ENCODE assay signal across 10 mouse cellular contexts in the genomic region with DNA sequence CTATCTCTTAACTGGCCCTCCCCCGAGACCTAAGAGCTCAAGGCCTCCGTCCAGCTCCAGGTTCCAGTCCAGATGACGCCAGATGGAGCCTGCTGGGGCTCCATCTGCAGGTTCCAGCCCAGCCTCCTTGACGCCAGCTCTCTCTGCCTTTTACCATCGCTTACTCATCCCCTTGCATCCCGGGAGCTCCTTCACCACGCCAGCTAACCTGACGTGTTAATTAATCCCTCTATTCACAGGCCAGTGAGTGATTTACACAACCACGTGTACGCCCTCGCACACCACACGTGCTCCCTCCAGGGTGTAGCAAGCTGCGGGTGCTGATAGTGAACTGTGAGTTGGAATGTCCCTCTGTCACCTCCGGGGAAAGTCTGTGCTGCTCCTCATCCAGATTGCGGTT.
DNase-seq lines count a peak whose midpoint lies in the region; ATAC-seq and TF ChIP-seq lines count a peak whose summit lies in the region.
"Had no signal": no experiment of that assay in that cellular context is flagged by ENCODE, and none has a peak within 500 bp of the region (broad histone marks: within the 10 kb centered on the region; RNA-seq: fewer than 3 reads in every experiment).

No protein-coding gene starts in this region.

- no peak overlapping the region; the same call in 1 of the 2 replicates for H3K9ac ChIP-seq in kidney, embryonic 14.5 days (ENCODE audit: low read depth, low read length)
- H3K9ac ChIP-seq in hindbrain, postnatal 0 days (replicated peaks; ENCODE audit: low read length): no peak overlapping the region
- no peak overlapping the region for H3K9ac ChIP-seq in neural tube, embryonic 15.5 days (replicated peaks)
- H3K9ac ChIP-seq: midbrain, embryonic 15.5 days had no signal

- no peaks in the 10 kb centered on the region for H3K36me3 ChIP-seq in kidney, embryonic 14.5 days (ENCODE audit: control insufficient read depth, insufficient read depth, low read length)
- no peaks in the 10 kb centered on the region for H3K36me3 ChIP-seq in hindbrain, postnatal 0 days (ENCODE audit: insufficient read depth, low read length)
- no peaks in the 10 kb centered on the region for H3K36me3 ChIP-seq in neural tube, embryonic 15.5 days
- H3K36me3 ChIP-seq: G1E; midbrain, embryonic 15.5 days had no signal

- no peaks in the 10 kb centered on the region for H3K9me3 ChIP-seq in kidney, embryonic 14.5 days (ENCODE audit: control insufficient read depth, low read length)
- H3K9me3 ChIP-seq in hindbrain, postnatal 0 days (ENCODE audit: low read length): no peaks in the 10 kb centered on the region
- no peaks in the 10 kb centered on the region for H3K9me3 ChIP-seq in neural tube, embryonic 15.5 days (replicated peaks)
- H3K9me3 ChIP-seq: G1E; midbrain, embryonic 15.5 days had no signal

- no peak overlapping the region for H3K4me2 ChIP-seq in kidney, embryonic 14.5 days (replicated peaks; ENCODE audit: low read depth, low read length)
- H3K4me2 ChIP-seq in hindbrain, postnatal 0 days (ENCODE audit: low read depth, low read length): no peak overlapping the region
- no peak overlapping the region for H3K4me2 ChIP-seq in neural tube, embryonic 15.5 days
- H3K4me2 ChIP-seq: midbrain, embryonic 15.5 days had no signal

- WGBS in kidney, embryonic 14.5 days: 31% methylated on average over 15 of the region's 15 CpGs
- 8% methylated on average over 15 of the region's 15 CpGs for WGBS in cerebellum, adult 2 months
- 35% methylated on average over 15 of the region's 15 CpGs for WGBS in hindbrain, postnatal 0 days
- WGBS in olfactory bulb, adult 2 months: 21% methylated on average over 15 of the region's 15 CpGs
- 35% methylated on average over 15 of the region's 15 CpGs for WGBS in neural tube, embryonic 15.5 days

- H3K27ac ChIP-seq in kidney, embryonic 14.5 days (ENCODE audit: low read depth, low read length): no peak overlapping the region
- no peak overlapping the region for H3K27ac ChIP-seq in cerebellum, adult 2 months (ENCODE audit: insufficient read depth, low read length)
- no peak overlapping the region for H3K27ac ChIP-seq in hindbrain, postnatal 0 days
- peak overlapping the region; percentile 81 for H3K27ac ChIP-seq in olfactory bulb, adult 2 months (ENCODE audit: insufficient read depth, low read depth, low read length)
- no peak overlapping the region for H3K27ac ChIP-seq in neural tube, embryonic 15.5 days (replicated peaks)
- H3K27ac ChIP-seq: midbrain, embryonic 15.5 days had no signal

- H3K4me1 ChIP-seq in kidney, embryonic 14.5 days (ENCODE audit: control insufficient read depth, insufficient read depth, low read length): no peaks in the 10 kb centered on the region
- H3K4me1 ChIP-seq in cerebellum, adult 2 months (ENCODE audit: control insufficient read depth, insufficient read depth, low read length): peaks cover 8% of the 10 kb centered on the region
- no peaks in the 10 kb centered on the region for H3K4me1 ChIP-seq in hindbrain, postnatal 0 days (ENCODE audit: insufficient read depth, low read length)
- peaks cover 12% of the 10 kb centered on the region for H3K4me1 ChIP-seq in olfactory bulb, adult 2 months (ENCODE audit: control insufficient read depth, insufficient read depth, low read length)
- H3K4me1 ChIP-seq in neural tube, embryonic 15.5 days: no peaks in the 10 kb centered on the region
- H3K4me1 ChIP-seq: midbrain, embryonic 15.5 days had no signal

- no peak overlapping the region for H3K4me3 ChIP-seq in kidney, embryonic 14.5 days (ENCODE audit: low read length)
- H3K4me3 ChIP-seq in cerebellum, adult 2 months (replicated peaks; ENCODE audit: insufficient read depth, low read depth, low read length): no peak overlapping the region
- no peak overlapping the region for H3K4me3 ChIP-seq in hindbrain, postnatal 0 days (ENCODE audit: low read length)
- H3K4me3 ChIP-seq in olfactory bulb, adult 2 months (ENCODE audit: insufficient read depth, low read depth, low read length): no peak overlapping the region
- H3K4me3 ChIP-seq in neural tube, embryonic 15.5 days (replicated peaks): no peak overlapping the region
- H3K4me3 ChIP-seq: midbrain, embryonic 15.5 days had no signal

- TF ChIP-seq POLR2A in cerebellum, adult 2 months (IDR thresholded peaks at IDR 0.05; ENCODE audit: borderline replicate concordance, insufficient read depth, low read length): no peak
- no peak for TF ChIP-seq POLR2A in olfactory bulb, adult 2 months (IDR thresholded peaks at IDR 0.05; ENCODE audit: insufficient read depth, low read depth, low read length)

- H3K27me3 ChIP-seq in kidney, embryonic 14.5 days (ENCODE audit: control insufficient read depth, insufficient read depth, low read length): no peaks in the 10 kb centered on the region
- no peaks in the 10 kb centered on the region; the same call in 1 of the 2 replicates for H3K27me3 ChIP-seq in cerebellum, adult 2 months (ENCODE audit: control insufficient read depth, insufficient read depth, low read length)
- H3K27me3 ChIP-seq in hindbrain, postnatal 0 days (ENCODE audit: insufficient read depth, low read length): no peaks in the 10 kb centered on the region
- H3K27me3 ChIP-seq in neural tube, embryonic 15.5 days (replicated peaks): no peaks in the 10 kb centered on the region
- H3K27me3 ChIP-seq: midbrain, embryonic 15.5 days had no signal

- DNase-seq in kidney, adult 8-10 months: peak; percentile 38 to 56
- DNase-seq in cerebellum, adult 2 months: peak; percentile 84 to 91
- DNase-seq in hindbrain, postnatal 0 days (ENCODE audit: low spot score): peak; percentile 61
- no peak for DNase-seq in spleen, postnatal 10 days (ENCODE audit: low spot score in 2 of 2)
- DNase-seq in gastrocnemius, postnatal 4 days (ENCODE audit: low spot score in 2 of 2): no peak

- TF ChIP-seq CTCF in cerebellum, adult 2 months (IDR thresholded peaks at IDR 0.05; ENCODE audit: borderline replicate concordance, insufficient read depth, low read depth, low read length): no peak
- TF ChIP-seq CTCF in hindbrain, postnatal 0 days (IDR thresholded peaks at IDR 0.05; ENCODE audit: low read depth): no peak
- no peak for TF ChIP-seq CTCF in olfactory bulb, adult 2 months (IDR thresholded peaks at IDR 0.05; ENCODE audit: insufficient read depth, low read depth, low read length)

- ATAC-seq in kidney, embryonic 14.5 days (ENCODE audit: low FRiP score, low TSS enrichment): no peak
- peak; percentile 61 for ATAC-seq in hindbrain, postnatal 0 days
- ATAC-seq in neural tube, embryonic 15.5 days (ENCODE audit: low FRiP score): no peak
- ATAC-seq: midbrain, embryonic 15.5 days had no signal

Comparison
In these comparisons a context has a peak if more than half of its experiments do, and no peak if none do; other contexts are left out.
1. DNase-seq: peak in kidney, adult 8-10 months (2 of 2), cerebellum, adult 2 months (2 of 2) and hindbrain, postnatal 0 days (single experiment); none in spleen, postnatal 10 days (0 of 2) and gastrocnemius, postnatal 4 days (0 of 2).